Mouse (Mus musculus) embryonic fibroblast, embryonic 13.5 days (primary cell): ENCODE measurements around the gene Lrp8. TPM values are rescaled to one million over a fixed set of nuclear protein-coding genes. Genes with fewer than 3 reads are reported as not detected.

ENCODE experiments used
- H3K27ac ChIP-seq: 2 replicates; pipeline ENCODE4 v1.5.1; 2012; ENCODE audit warnings: low read length, control low read depth, inconsistent platforms; ENCODE audit not compliant: insufficient read depth
- H3K4me1 ChIP-seq: 2 replicates; pipeline ENCODE4 v1.6.1; 2011; ENCODE audit warnings: low read length; ENCODE audit not compliant: control insufficient read depth, insufficient read depth
- H3K4me3 ChIP-seq: 2 replicates; pipeline ENCODE4 v1.5.1; 2011; ENCODE audit warnings: mild to moderate bottlenecking, control low read depth, low read length; ENCODE audit not compliant: insufficient read depth
- CTCF ChIP-seq: IDR thresholded peaks from 2 replicates; pipeline ENCODE4 v1.5.1; 2011; ENCODE audit warnings: mild to moderate bottlenecking, control low read depth, low read length, moderate library complexity, borderline replicate concordance; ENCODE audit not compliant: insufficient read depth
- POLR2A ChIP-seq: IDR thresholded peaks from 2 replicates; pipeline ENCODE4 v1.6.1; 2011; ENCODE audit warnings: low read depth, mild to moderate bottlenecking, control low read depth, low read length, moderate library complexity
- polyA plus RNA-seq: library from polyadenylated mRNA; stranded (reverse); fragments of >200 nt; gene quantifications from 2 replicates; pipeline ENCODE4 v1.2.4, GENCODE M21; 2011; ENCODE audit warnings: low read depth; ENCODE audit not compliant: missing spikeins, insufficient read length

Lrp8 gene
- polyA plus RNA-seq, 1 experiment = 8.5 TPM

DNA sequence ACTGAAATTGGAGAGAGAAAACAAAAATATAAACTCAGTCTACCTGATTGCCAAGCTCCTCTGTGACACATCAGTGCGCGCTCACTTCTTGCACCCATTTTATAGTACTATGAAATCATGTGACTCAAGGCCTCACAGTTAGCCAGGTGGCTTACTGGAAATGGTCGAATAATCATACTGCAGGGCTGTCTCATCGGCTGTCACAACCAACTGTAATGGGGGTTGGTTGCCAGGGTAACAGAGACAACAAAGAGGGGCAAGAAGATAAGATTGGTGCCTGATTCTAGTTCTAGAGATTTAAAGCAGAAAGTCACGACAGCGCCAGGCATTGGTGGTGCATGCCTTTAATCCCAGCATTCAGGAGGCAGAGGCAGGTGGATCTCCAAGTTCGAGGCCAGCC is 56.9 kb downstream of the Lrp8 start:
- H3K27ac ChIP-seq = no peak overlapping the region
- no peak overlapping the region for H3K4me3 ChIP-seq
- no peaks in the 10 kb centered on the region for H3K4me1 ChIP-seq
- no peak for TF ChIP-seq POLR2A

GRCm38 (mm10) chr4:107864866-107865265 is 62.8 kb downstream of the Lrp8 start:
- TF ChIP-seq CTCF (no peak), POLR2A (no peak)
- H3K4me1 ChIP-seq = 0 out of 2 replicates have a peak, but pooled peaks cover 2% of the 10 kb centered on the region
- no peak overlapping the region for H3K4me3 ChIP-seq
- H3K27ac ChIP-seq = peak overlapping the region; percentile 30; the same call in 1 of the 2 replicates

- Histone ChIP-seq H3K4me1 (no peaks in the 10 kb centered on the region; the same call in none of the 2 replicates), H3K4me3 (peak within 1 kb of the TSS; percentile 90), H3K27ac (peak within 1 kb of the TSS; percentile 27; the same call in 1 of the 2 replicates)
- TF ChIP-seq POLR2A (peak; percentile 99), CTCF (no peak; the same call in 1 of the 2 replicates)
These were observed 77.4 kb downstream of the Lrp8 start, which contains the start of gene Magoh for GRCm38 (mm10) chr4:107879254-107880050. Gene Magoh, plus strand, starts transcription at chr4:107879755.

DNA sequence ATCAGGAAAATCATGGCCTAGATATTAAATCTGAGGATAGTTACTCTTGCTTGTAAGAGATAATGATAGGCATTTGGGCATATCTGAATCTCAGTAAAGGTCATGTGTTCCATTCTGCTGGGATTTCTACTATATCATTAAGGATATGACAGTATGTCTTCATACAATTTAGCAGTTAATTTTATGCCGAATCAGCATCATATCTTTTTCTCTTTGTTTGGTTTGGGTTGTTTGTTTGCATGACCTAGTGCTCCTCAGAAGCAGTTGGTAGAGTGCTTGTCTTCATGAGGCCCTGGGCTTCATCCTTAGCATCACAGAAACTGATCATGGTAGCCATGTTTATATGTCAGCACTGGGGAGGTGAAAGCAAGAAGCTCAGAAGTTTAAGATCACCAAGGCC is 79.6 kb downstream of the Lrp8 start:
- no peak overlapping the region for H3K27ac ChIP-seq
- H3K4me1 ChIP-seq = no peaks in the 10 kb centered on the region; the same call in none of the 2 replicates
- TF ChIP-seq CTCF = no peak
- no peak for TF ChIP-seq POLR2A
- no peak overlapping the region for H3K4me3 ChIP-seq

DNA sequence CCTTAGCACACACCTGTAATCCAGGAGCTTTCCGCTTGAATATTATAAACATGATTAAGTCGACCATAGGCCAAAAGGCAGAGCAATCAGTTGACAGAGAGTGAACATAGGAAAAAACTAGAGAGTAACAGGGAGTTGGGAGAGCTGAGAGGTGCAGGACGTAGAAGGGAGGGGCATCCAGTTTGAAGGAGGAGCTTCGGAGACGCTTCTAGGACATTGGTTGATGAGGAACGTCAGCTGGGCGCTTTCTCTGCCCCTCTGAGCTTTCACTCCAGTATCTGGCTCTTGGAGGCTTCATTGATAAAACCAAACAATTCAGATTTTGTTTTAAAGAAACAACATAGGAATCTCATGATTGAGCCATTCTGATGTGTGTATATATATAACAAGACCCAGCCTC is 84.3 kb downstream of the Lrp8 start:
- H3K27ac ChIP-seq = no peak overlapping the region
- no peak for TF ChIP-seq CTCF
- no peak for TF ChIP-seq POLR2A
- peaks cover 2% of the 10 kb centered on the region; the same call in 1 of the 2 replicates for H3K4me1 ChIP-seq
- no peak overlapping the region for H3K4me3 ChIP-seq

DNA sequence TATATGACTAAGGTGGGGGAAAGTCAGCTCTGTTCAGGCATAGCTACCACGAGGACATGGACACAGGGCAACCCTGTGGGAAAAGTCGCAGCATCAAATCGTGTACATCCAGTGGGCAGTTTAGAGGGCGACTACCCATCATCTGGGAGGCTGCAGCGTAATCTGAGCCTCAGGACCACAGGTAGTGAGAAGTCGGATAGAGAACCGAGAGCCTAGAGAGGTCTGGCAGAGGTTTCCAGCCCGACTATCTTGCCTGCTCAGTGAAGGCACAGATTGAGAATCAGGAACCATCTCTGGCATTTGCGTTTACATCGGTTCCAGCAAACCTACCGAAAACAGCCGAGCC is 87.3 kb downstream of the Lrp8 start:
- TF ChIP-seq POLR2A (peak; percentile 87), CTCF (no peak)
- Histone ChIP-seq H3K4me3 (peak overlapping the region; percentile 54), H3K4me1 (0 out of 2 replicates have a peak, but pooled peaks cover 2% of the 10 kb centered on the region), H3K27ac (peak overlapping the region; percentile 15; the same call in 1 of the 2 replicates)

- Histone ChIP-seq H3K4me1 (0 out of 2 replicates have a peak, but pooled peaks cover 2% of the 10 kb centered on the region), H3K27ac (peak within 1 kb of the TSS; percentile 79), H3K4me3 (peak within 1 kb of the TSS; percentile 54)
- TF ChIP-seq CTCF (no peak), POLR2A (peak; percentile 83)
These were observed 87.8 kb downstream of the Lrp8 start, which contains the start of gene 0610037L13Rik for GRCm38 (mm10) chr4:107889731-107890432. Gene 0610037L13Rik, plus strand, starts transcription at chr4:107889813.

GRCm38 (mm10) chr4:107892663-107893062 is 90.6 kb downstream of the Lrp8 start:
- no peak for TF ChIP-seq CTCF
- no peak for TF ChIP-seq POLR2A
- H3K4me1 ChIP-seq = 0 out of 2 replicates have a peak, but pooled peaks cover 2% of the 10 kb centered on the region
- no peak overlapping the region for H3K4me3 ChIP-seq
- no peak overlapping the region for H3K27ac ChIP-seq

DNA sequence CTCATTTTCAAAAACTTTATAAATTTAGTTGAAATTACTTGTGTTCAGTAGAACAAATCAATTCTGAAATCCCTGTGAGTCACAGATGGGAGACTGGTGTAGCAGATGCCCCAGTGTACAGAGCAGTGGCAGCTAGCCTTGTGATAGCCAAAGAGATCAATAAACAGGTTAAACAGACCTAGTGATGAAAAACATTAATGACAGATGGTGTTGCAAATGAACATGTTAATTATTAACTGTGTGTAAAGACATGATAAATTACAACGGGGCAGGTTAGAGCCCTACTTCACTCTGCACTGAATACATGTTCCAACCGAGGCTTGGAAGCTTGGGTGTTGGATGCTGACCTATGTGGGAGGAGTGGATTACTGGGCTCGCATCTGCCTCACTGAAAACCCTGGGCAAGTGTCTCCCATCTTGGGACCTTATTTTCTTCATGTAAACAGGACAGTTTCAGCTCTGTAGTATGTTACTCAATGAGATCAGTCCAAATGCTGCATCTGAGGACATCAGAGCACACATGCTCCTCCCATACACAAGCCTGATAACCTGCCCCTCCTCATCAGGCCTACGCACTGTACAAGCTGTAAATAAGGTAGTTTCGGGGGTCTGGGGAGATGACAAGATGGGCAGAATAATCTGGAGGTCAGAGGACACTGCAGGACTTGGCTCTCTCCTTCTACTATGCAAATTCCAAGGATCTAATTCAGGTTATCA is 97.3 kb downstream of the Lrp8 start:
- no peak for TF ChIP-seq CTCF
- no peak for TF ChIP-seq POLR2A

More for the DNA sequence above, 97.3 kb downstream of the Lrp8 start:
- no peak overlapping the region for H3K4me3 ChIP-seq
- no peak overlapping the region for H3K27ac ChIP-seq
- H3K4me1 ChIP-seq = no peaks in the 10 kb centered on the region
